In genomic region chr10:91060742-91061141, GRCm38 (mm10) we compare ENCODE assay signal across 10 mouse cellular contexts. TPM values are rescaled to one million over a fixed set of nuclear protein-coding genes. Genes with fewer than 3 reads are reported as not detected.
DNase-seq lines count a peak whose midpoint lies in the region; ATAC-seq and TF ChIP-seq lines count a peak whose summit lies in the region.
"Had no signal": no experiment of that assay in that cellular context is flagged by ENCODE, and none has a peak within 500 bp of the region (broad histone marks: within the 10 kb centered on the region; RNA-seq: fewer than 3 reads in every experiment).

No protein-coding gene starts in this region.

- H3K4me1 ChIP-seq in intestine, postnatal 0 days (replicated peaks; ENCODE audit: control insufficient read depth, insufficient read depth, low read length) = no peaks in the 10 kb centered on the region

- 38% methylated on average over 5 of the region's 5 CpGs for WGBS in intestine, postnatal 0 days

- peak; percentile 77 for TF ChIP-seq CTCF in intestine, postnatal 0 days (IDR thresholded peaks at IDR 0.05; ENCODE audit: low read depth)

- no peak overlapping the region for H3K4me2 ChIP-seq in intestine, postnatal 0 days (replicated peaks; ENCODE audit: low read depth)

- no peak overlapping the region for H3K4me3 ChIP-seq in intestine, postnatal 0 days (ENCODE audit: low read depth, low read length)

- H3K9ac ChIP-seq in intestine, postnatal 0 days (ENCODE audit: low read depth, low read length) = no peak overlapping the region

- H3K27ac ChIP-seq in intestine, postnatal 0 days (ENCODE audit: low read depth, low read length) = no peak overlapping the region

- DNase-seq in heart, adult 11 months = peak; percentile 61
- no peak for DNase-seq in heart, adult 9 months (ENCODE audit: low spot score in 2 of 2)
- DNase-seq in 3134 (ENCODE audit: extremely low read depth, insufficient read length, low spot score) (peak; percentile 30), MN1 (ENCODE audit: low spot score) (peak; percentile 41)
- DNase-seq in ovary, postnatal 10 days (ENCODE audit: low spot score) = no peak
- DNase-seq in urinary bladder, adult 2 months (ENCODE audit: low spot score) = no peak
- DNase-seq in kidney, postnatal 36 days = no peak
- DNase-seq: adrenal gland, adult 2 months; lung, adult 18-20 months had no signal

- no peaks in the 10 kb centered on the region for H3K9me3 ChIP-seq in intestine, postnatal 0 days (ENCODE audit: control insufficient read depth)

- H3K36me3 ChIP-seq in intestine, postnatal 0 days (ENCODE audit: control insufficient read depth, insufficient read depth) = peaks cover 55% of the 10 kb centered on the region

- peak; percentile 43 for ATAC-seq in intestine, postnatal 0 days

- H3K27me3 ChIP-seq in intestine, postnatal 0 days (replicated peaks; ENCODE audit: control insufficient read depth, insufficient read depth, low read length) = no peaks in the 10 kb centered on the region

RNA-seq across cellular contexts. Expression of gene Apaf1, which starts 21.8 kb away (rescaled TPM):
- polyA plus RNA-seq in intestine, postnatal 0 days (2015; fragmentation: Nextera tagmentation; extraction: Ambion mirVana) = 26.5 and 32.4 TPM in 2 replicates
- polyA plus RNA-seq in urinary bladder, adult 2 months (2012; rRNA removed) = 9.2 and 10.3 TPM in 2 replicates

RNA-seq across cellular contexts. Expression of gene Ikbip, which starts 22.0 kb away (rescaled TPM):
- 19.4 and 23.0 TPM in 2 replicates for polyA plus RNA-seq in intestine, postnatal 0 days (2015; fragmentation: Nextera tagmentation; extraction: Ambion mirVana)
- polyA plus RNA-seq in urinary bladder, adult 2 months (2012; rRNA removed) = 42.1 and 42.5 TPM in 2 replicates

Comparison
In these comparisons a context has a peak if more than half of its experiments do, and no peak if none do; other contexts are left out.
1. DNase-seq: peak in heart, adult 11 months (single experiment), 3134 (single experiment) and MN1 (single experiment); none in heart, adult 9 months (0 of 2), ovary, postnatal 10 days (single experiment), urinary bladder, adult 2 months (single experiment) and kidney, postnatal 36 days (0 of 2).